Mouse (Mus musculus) hindbrain, postnatal 0 days (tissue): ENCODE results near the gene Wfdc15a. TPM values are rescaled to one million over a fixed set of nuclear protein-coding genes. Genes with fewer than 3 reads are reported as not detected.

Source experiments
- ATAC-seq: fragments of 200-750 bp; cut with Nextera tagmentation; 2 replicates; pipeline ENCODE4 v1.8.0; 2017; ENCODE audit warnings: mild to moderate bottlenecking, moderate TSS enrichment, moderate library complexity
- DNase-seq: peaks from one replicate; pipeline ENCODE4 v3.0.0-alpha.2; 2015; ENCODE audit warnings: low spot score
- H3K27ac ChIP-seq: fragments of 300-500 bp; sonication (generic); 2 replicates; pipeline ENCODE4 v1.5.1; 2014; ENCODE audit warnings: mild to moderate bottlenecking
- H3K27me3 ChIP-seq: fragments of 300-500 bp; sonication (generic); 2 replicates; pipeline ENCODE4 v1.6.1; 2014; ENCODE audit warnings: low read length, mixed read lengths; ENCODE audit not compliant: insufficient read depth
- H3K36me3 ChIP-seq: fragments of 300-500 bp; sonication (generic); 2 replicates; pipeline ENCODE4 v1.6.1; 2014; ENCODE audit warnings: low read length, mixed read lengths; ENCODE audit not compliant: insufficient read depth
- H3K4me1 ChIP-seq: fragments of 300-500 bp; sonication (generic); 2 replicates; pipeline ENCODE4 v1.6.1; 2014; ENCODE audit warnings: antibody characterized with exemption, low read length, mixed read lengths; ENCODE audit not compliant: insufficient read depth
- H3K4me2 ChIP-seq: fragments of 300-500 bp; sonication (generic); 2 replicates; pipeline ENCODE4 v1.6.1; 2014; ENCODE audit warnings: low read depth, mild to moderate bottlenecking, low read length, moderate library complexity, mixed read lengths
- H3K4me3 ChIP-seq: fragments of 300-500 bp; sonication (generic); 2 replicates; pipeline ENCODE4 v1.5.1; 2014; ENCODE audit warnings: low read length
- H3K9ac ChIP-seq: fragments of 300-500 bp; sonication (generic); replicated peaks from 2 replicates; pipeline ENCODE4 v1.6.1; 2014; ENCODE audit warnings: mild to moderate bottlenecking, low read length, moderate library complexity, mixed read lengths
- H3K9me3 ChIP-seq: fragments of 300-500 bp; sonication (generic); 2 replicates; pipeline ENCODE4 v1.6.1; 2016; ENCODE audit warnings: low read length, mixed read lengths
- CTCF ChIP-seq: IDR thresholded peaks from 2 replicates; pipeline ENCODE4 v1.5.1; 2016; ENCODE audit warnings: antibody characterized with exemption, control low read depth, low read depth
- WGBS: fragments of 180-500 bp; shearing (Covaris S2); extraction: QIAGEN DNeasy Blood & Tissue Kit; methylation state at CpG from one replicate; pipeline ENCODE4 v1.1.7; 2014; 5-methylcytosine and 5-hydroxymethylcytosine counted together
- polyA plus RNA-seq: library from polyadenylated mRNA; unstranded; fragments of >200 nt; fragmentation: Nextera tagmentation; extraction: Ambion mirVana; gene quantifications from 2 replicates; pipeline ENCODE4 v1.2.1, GENCODE M21; 2015
- total RNA-seq: library from RNA; depleted of rRNA; stranded (reverse); fragments of >200 nt; gene quantifications from 2 replicates; pipeline ENCODE4 v1.2.3, GENCODE M21; 2014

Gene Wfdc15a
- total and polyA plus RNA-seq, 2 experiments from 2014 or later = not detected

- H3K4me2 ChIP-seq = no peak overlapping the region
- H3K27ac ChIP-seq = no peak overlapping the region
- 83% methylated on average over 5 of the region's 5 CpGs for WGBS
- H3K36me3 ChIP-seq = no peaks in the 10 kb centered on the region
- H3K27me3 ChIP-seq = no peaks in the 10 kb centered on the region
- no peak for DNase-seq
- H3K9ac ChIP-seq = no peak overlapping the region
- no peak overlapping the region for H3K4me3 ChIP-seq
- ATAC-seq = no peak
- no peak for TF ChIP-seq CTCF
- no peaks in the 10 kb centered on the region for H3K9me3 ChIP-seq
- no peaks in the 10 kb centered on the region for H3K4me1 ChIP-seq
Measured at GRCm38 (mm10) chr2:164177831-164178230, 22.1 kb downstream of the Wfdc15a start.

DNA sequence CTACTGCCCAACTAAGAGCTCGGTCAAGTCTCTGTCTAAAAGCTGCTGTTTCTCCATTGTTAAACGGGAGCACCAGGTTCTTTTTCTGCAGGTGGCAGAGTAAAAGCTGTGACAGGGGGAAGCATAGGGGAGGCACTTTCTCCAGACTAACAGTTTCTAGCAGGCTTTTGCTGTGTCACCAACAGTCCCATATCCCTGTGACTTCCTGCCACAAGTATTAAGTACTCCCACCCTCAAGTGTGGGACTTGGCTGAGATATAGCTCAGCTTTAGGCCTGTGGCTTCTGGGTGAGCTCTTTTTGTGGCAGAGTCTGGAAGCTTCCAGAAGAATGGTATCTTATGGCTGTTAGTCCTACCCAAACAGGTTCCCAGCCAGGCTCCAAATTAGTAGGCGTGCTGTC, 24.1 kb downstream of the Wfdc15a start:
- no peak for DNase-seq
- WGBS = 70% methylated on average over 3 of the region's 3 CpGs
- H3K36me3 ChIP-seq = no peaks in the 10 kb centered on the region
- H3K4me3 ChIP-seq = no peak overlapping the region
- ATAC-seq = no peak
- no peak overlapping the region for H3K4me2 ChIP-seq
- peaks cover under 1% of the 10 kb centered on the region; the same call in 1 of the 2 replicates for H3K4me1 ChIP-seq
- TF ChIP-seq CTCF = no peak
- H3K27ac ChIP-seq = no peak overlapping the region
- H3K27me3 ChIP-seq = peaks cover 12% of the 10 kb centered on the region
- no peaks in the 10 kb centered on the region for H3K9me3 ChIP-seq
- H3K9ac ChIP-seq = no peak overlapping the region

DNA sequence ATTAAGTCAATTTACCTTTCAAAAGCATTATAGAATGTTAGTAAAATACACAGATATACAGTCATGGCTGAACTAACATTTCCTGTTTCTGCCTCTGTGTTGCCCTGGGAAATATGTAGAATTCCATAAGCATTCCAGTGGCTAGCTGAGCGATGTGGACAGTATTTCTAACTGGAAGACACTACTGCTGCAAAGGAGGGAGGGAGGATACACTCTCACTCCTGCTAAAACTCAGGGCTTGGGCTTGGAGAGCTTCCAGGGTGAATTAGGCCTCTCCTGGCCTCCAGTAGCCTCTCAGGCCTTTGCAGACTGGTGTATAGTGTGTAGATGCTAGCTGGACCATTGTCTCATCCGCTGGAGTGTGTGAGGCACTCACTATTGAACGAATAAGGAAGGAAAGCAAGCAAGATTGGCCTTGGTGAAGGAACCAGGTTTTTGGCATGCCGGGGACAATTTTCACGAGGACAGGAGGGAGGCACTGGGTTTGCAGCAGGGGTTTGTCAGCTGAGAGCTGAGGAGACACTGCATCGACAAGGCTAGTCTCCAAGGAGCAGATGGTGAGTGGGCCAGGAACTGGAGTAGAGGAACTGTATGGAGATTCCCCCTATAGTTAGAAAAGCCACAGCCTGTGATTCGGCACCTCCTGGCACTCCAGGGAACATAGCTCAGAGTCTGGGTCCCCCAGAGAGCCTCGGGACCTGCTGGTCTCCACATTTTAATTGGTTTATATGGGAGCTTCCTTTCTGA, 25.1 kb downstream of the Wfdc15a start:
- H3K9me3 ChIP-seq = no peaks in the 10 kb centered on the region
- TF ChIP-seq CTCF = no peak
- no peak overlapping the region for H3K4me3 ChIP-seq
- peaks cover 8% of the 10 kb centered on the region; the same call in 1 of the 2 replicates for H3K4me1 ChIP-seq
- H3K27me3 ChIP-seq = peaks cover 21% of the 10 kb centered on the region
- no peak overlapping the region for H3K9ac ChIP-seq
- no peaks in the 10 kb centered on the region for H3K36me3 ChIP-seq
- DNase-seq (no peak), ATAC-seq (no peak)
- WGBS = 61% methylated on average over 8 of the region's 8 CpGs
- H3K4me2 ChIP-seq = no peak overlapping the region
- H3K27ac ChIP-seq = no peak overlapping the region

- Histone ChIP-seq H3K4me2 (no peak overlapping the region), H3K9ac (no peak overlapping the region), H3K4me3 (no peak overlapping the region), H3K4me1 (peaks cover 8% of the 10 kb centered on the region; the same call in 1 of the 2 replicates), H3K27ac (no peak overlapping the region), H3K9me3 (no peaks in the 10 kb centered on the region), H3K36me3 (no peaks in the 10 kb centered on the region), H3K27me3 (peaks cover 35% of the 10 kb centered on the region)
- DNase-seq = no peak
- WGBS = 65% methylated on average over 3 of the region's 3 CpGs
- TF ChIP-seq CTCF = no peak
- no peak for ATAC-seq
Measured at GRCm38 (mm10) chr2:164173394-164173793, 26.5 kb downstream of the Wfdc15a start.

GRCm38 (mm10) chr2:164170902-164171301, 29.0 kb downstream of the Wfdc15a start, which contains the start of gene Kcns1:
TSS of gene Kcns1 (minus strand) at chr2:164171113.
- Histone ChIP-seq H3K4me1 (peaks cover 8% of the 10 kb centered on the region; the same call in 1 of the 2 replicates), H3K4me2 (peak within 1 kb of the TSS; percentile 58), H3K27me3 (peaks cover 52% of the 10 kb centered on the region), H3K36me3 (no peaks in the 10 kb centered on the region), H3K27ac (no peak within 1 kb of the TSS), H3K9ac (no peak within 1 kb of the TSS; the same call in 1 of the 2 replicates), H3K4me3 (peak within 1 kb of the TSS; percentile 30), H3K9me3 (no peaks in the 10 kb centered on the region)
- no peak for ATAC-seq
- WGBS = under 1% methylated on average over 29 of the region's 29 CpGs
- no peak for TF ChIP-seq CTCF
- no peak for DNase-seq

- ATAC-seq (no peak), DNase-seq (no peak)
- peaks cover 8% of the 10 kb centered on the region; the same call in 1 of the 2 replicates for H3K4me1 ChIP-seq
- H3K36me3 ChIP-seq = no peaks in the 10 kb centered on the region
- H3K9ac ChIP-seq = no peak overlapping the region
- H3K4me2 ChIP-seq = peak overlapping the region; percentile 58
- no peak overlapping the region for H3K27ac ChIP-seq
- TF ChIP-seq CTCF = no peak
- peaks cover 53% of the 10 kb centered on the region for H3K27me3 ChIP-seq
- 6% methylated on average over 11 of the region's 11 CpGs for WGBS
- H3K4me3 ChIP-seq = peak overlapping the region; percentile 30; the same call in 1 of the 2 replicates
- no peaks in the 10 kb centered on the region for H3K9me3 ChIP-seq
Measured at GRCm38 (mm10) chr2:164170326-164170725, 29.6 kb downstream of the Wfdc15a start.

GRCm38 (mm10) chr2:164168571-164168946, 31.4 kb downstream of the Wfdc15a start:
- H3K4me1 ChIP-seq = peaks cover 8% of the 10 kb centered on the region; the same call in 1 of the 2 replicates
- no peaks in the 10 kb centered on the region for H3K9me3 ChIP-seq
- peak; percentile 35 for TF ChIP-seq CTCF
- H3K27ac ChIP-seq = no peak overlapping the region
- peak; percentile 74; the same call in 1 of the 2 replicates for ATAC-seq
- no peak overlapping the region; the same call in 1 of the 2 replicates for H3K9ac ChIP-seq
- DNase-seq = peak; percentile 78
- peak overlapping the region; percentile 52 for H3K4me2 ChIP-seq
- peaks cover 53% of the 10 kb centered on the region for H3K27me3 ChIP-seq
- peak overlapping the region; percentile 39 for H3K4me3 ChIP-seq
- H3K36me3 ChIP-seq = no peaks in the 10 kb centered on the region
- WGBS = 12% methylated on average over 42 of the region's 42 CpGs
